Mouse (Mus musculus): ENCODE measurements around the gene Wdr82. TPM values are rescaled to one million over a fixed set of nuclear protein-coding genes. Genes with fewer than 3 reads are reported as not detected.

Gene Wdr82
- polyA plus RNA-seq, 2 experiments = 6.5 to 24.5 TPM

DNA sequence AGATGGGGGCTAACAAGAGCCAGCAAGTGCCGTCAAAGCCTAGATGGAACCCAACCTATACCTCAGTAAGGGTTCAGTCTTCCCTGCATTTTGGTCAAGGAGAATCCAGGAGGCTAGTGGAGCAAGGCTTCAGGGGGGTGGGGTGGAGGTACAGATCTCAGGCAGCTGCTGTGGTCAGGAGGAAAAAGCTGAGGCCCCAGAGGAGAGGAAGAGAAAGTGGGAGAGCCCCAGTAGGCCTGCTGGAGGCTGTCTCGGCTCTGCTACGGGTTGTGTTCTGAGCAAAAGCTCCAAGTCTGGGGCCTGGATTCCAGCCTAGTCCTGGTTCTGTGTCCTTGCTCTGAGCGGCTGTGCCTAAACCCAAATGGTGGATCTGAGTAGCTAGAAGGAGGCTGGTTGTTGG is 52.3 kb downstream of the Wdr82 start:
- DNase-seq (ENCODE audit: low read depth in 3 of 3, low spot score in 3 of 3) (no peak), ATAC-seq (ENCODE audit: insufficient read depth) (no peak)
- no peak for TF ChIP-seq EP300 (IDR thresholded peaks at IDR 0.05; ENCODE audit: low read depth)
- no peak for TF ChIP-seq CTCF (IDR thresholded peaks at IDR 0.05; ENCODE audit: low read depth)
- Histone ChIP-seq H3K4me3 (ENCODE audit: insufficient read depth in 1 of 2, low read depth in 2 of 2, low read length in 2 of 2) (no peak overlapping the region), H3K4me2 (ENCODE audit: low read depth) (no peak overlapping the region), H3K27ac (no peak overlapping the region), H3K4me1 (replicated peaks; ENCODE audit: control insufficient read depth in 2 of 2, insufficient read depth in 2 of 2, low read length in 1 of 2) (peaks cover 0 to 4% of the 10 kb centered on the region in 2 experiments; a peak in 2 of 4 replicates), H3K9ac (replicated peaks) (no peak overlapping the region), H3K27me3 (ENCODE audit: control insufficient read depth, insufficient read depth, low read length) (peaks cover 20% of the 10 kb centered on the region), H3K36me3 (replicated peaks; ENCODE audit: control insufficient read depth, insufficient read depth, low read depth) (no peaks in the 10 kb centered on the region), H3K9me3 (ENCODE audit: control insufficient read depth, low read length) (no peaks in the 10 kb centered on the region)
- 42% methylated on average over 4 of the region's 4 CpGs for WGBS (ENCODE audit: insufficient replicate concordance)

GRCm38 (mm10) chr9:106225469-106226150 is 54.9 kb downstream of the Wdr82 start:
- ATAC-seq (ENCODE audit: insufficient read depth) = no peak
- H3K36me3 ChIP-seq (replicated peaks; ENCODE audit: control insufficient read depth, insufficient read depth, low read depth) = no peaks in the 10 kb centered on the region
- DNase-seq (ENCODE audit: low read depth in 3 of 3, low spot score in 3 of 3) = no peak
- 51% methylated on average over 24 of the region's 24 CpGs for WGBS (ENCODE audit: insufficient replicate concordance)
- peaks cover 0 to 9% of the 10 kb centered on the region in 2 experiments; a peak in 2 of 4 replicates for H3K4me1 ChIP-seq (replicated peaks; ENCODE audit: control insufficient read depth in 2 of 2, insufficient read depth in 2 of 2, low read length in 1 of 2)
- no peak overlapping the region for H3K4me3 ChIP-seq (ENCODE audit: insufficient read depth in 1 of 2, low read depth in 2 of 2, low read length in 2 of 2)
- H3K9me3 ChIP-seq (ENCODE audit: control insufficient read depth, low read length) = no peaks in the 10 kb centered on the region
- no peak for TF ChIP-seq CTCF (IDR thresholded peaks at IDR 0.05; ENCODE audit: low read depth)
- no peak for TF ChIP-seq EP300 (IDR thresholded peaks at IDR 0.05; ENCODE audit: low read depth)
- H3K9ac ChIP-seq (replicated peaks) = no peak overlapping the region
- H3K27me3 ChIP-seq (ENCODE audit: control insufficient read depth, insufficient read depth, low read length) = peaks cover 20% of the 10 kb centered on the region
- no peak overlapping the region for H3K27ac ChIP-seq
- H3K4me2 ChIP-seq (ENCODE audit: low read depth) = peak overlapping the region; percentile 46; the same call in 1 of the 2 replicates

GRCm38 (mm10) chr9:106226151-106226682 is 55.5 kb downstream of the Wdr82 start:
- 0 out of 2 replicates have a peak, but pooled peaks have one; percentile 17 for ATAC-seq (ENCODE audit: insufficient read depth)
- no peak for DNase-seq (ENCODE audit: low read depth in 3 of 3, low spot score in 3 of 3)
- Histone ChIP-seq H3K4me2 (ENCODE audit: low read depth) (peak overlapping the region; percentile 46), H3K9ac (replicated peaks) (no peak overlapping the region), H3K27ac (no peak overlapping the region), H3K9me3 (ENCODE audit: control insufficient read depth, low read length) (no peaks in the 10 kb centered on the region), H3K4me1 (replicated peaks; ENCODE audit: control insufficient read depth in 2 of 2, insufficient read depth in 2 of 2, low read length in 1 of 2) (peaks cover 0 to 9% of the 10 kb centered on the region in 2 experiments; a peak in 2 of 4 replicates), H3K36me3 (replicated peaks; ENCODE audit: control insufficient read depth, insufficient read depth, low read depth) (no peaks in the 10 kb centered on the region), H3K4me3 (ENCODE audit: insufficient read depth in 1 of 2, low read depth in 2 of 2, low read length in 2 of 2) (0 out of 4 replicates have a peak overlapping the region, but pooled peaks of 1 of the 2 experiments have one; percentile 12), H3K27me3 (ENCODE audit: control insufficient read depth, insufficient read depth, low read length) (peaks cover 20% of the 10 kb centered on the region)
- 7% methylated on average over 34 of the region's 34 CpGs for WGBS (ENCODE audit: insufficient replicate concordance)
- no peak for TF ChIP-seq EP300 (IDR thresholded peaks at IDR 0.05; ENCODE audit: low read depth)
- TF ChIP-seq CTCF (IDR thresholded peaks at IDR 0.05; ENCODE audit: low read depth) = peak; percentile 17; the same call in 1 of the 2 replicates

DNA sequence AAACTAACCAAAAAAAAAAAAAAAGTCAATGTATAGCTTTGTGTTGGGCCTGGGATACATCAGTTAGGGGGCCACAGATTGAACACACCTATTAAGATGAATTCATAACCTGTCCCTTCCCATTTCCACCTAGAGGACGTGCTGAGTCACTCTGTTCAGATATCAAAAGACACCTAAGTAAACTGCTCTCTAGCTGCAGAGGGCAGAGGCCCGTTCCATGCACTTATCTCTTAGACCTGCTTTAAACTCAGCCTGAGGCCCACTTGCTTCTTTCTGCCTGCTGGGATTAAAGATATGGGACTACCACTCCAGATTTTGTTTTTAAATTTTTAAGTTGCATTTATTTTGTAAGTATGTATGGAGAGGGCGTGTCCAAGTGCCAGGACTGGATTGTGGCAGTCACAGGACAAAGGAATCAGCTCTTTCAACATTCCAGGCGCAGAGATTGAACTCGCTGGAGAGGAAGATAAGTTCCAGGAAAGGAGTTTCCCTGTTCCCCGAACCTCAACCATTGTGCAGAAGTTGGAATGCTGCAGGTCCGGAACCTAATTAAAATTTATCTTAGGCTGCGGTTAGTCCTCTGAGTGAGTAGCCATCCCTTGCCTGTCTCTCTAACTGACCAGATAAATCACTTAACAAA is 57.2 kb downstream of the Wdr82 start:
- WGBS (ENCODE audit: insufficient replicate concordance) = 41% methylated on average over 8 of the region's 8 CpGs
- Histone ChIP-seq H3K27me3 (ENCODE audit: control insufficient read depth, insufficient read depth, low read length) (peaks cover 20% of the 10 kb centered on the region), H3K4me1 (replicated peaks; ENCODE audit: control insufficient read depth in 2 of 2, insufficient read depth in 2 of 2, low read length in 1 of 2) (peaks cover 0 to 9% of the 10 kb centered on the region in 2 experiments; a peak in 2 of 4 replicates), H3K4me3 (ENCODE audit: insufficient read depth in 1 of 2, low read depth in 2 of 2, low read length in 2 of 2) (no peak overlapping the region), H3K36me3 (replicated peaks; ENCODE audit: control insufficient read depth, insufficient read depth, low read depth) (no peaks in the 10 kb centered on the region), H3K9me3 (ENCODE audit: control insufficient read depth, low read length) (no peaks in the 10 kb centered on the region), H3K9ac (replicated peaks) (no peak overlapping the region), H3K27ac (no peak overlapping the region), H3K4me2 (ENCODE audit: low read depth) (no peak overlapping the region)
- no peak for ATAC-seq (ENCODE audit: insufficient read depth)
- no peak for DNase-seq (ENCODE audit: low read depth in 3 of 3, low spot score in 3 of 3)
- TF ChIP-seq EP300 (IDR thresholded peaks at IDR 0.05; ENCODE audit: low read depth) (peak; percentile 38), CTCF (IDR thresholded peaks at IDR 0.05; ENCODE audit: low read depth) (no peak)
